Mouse (Mus musculus): ENCODE data around the gene E2f7.

Gene E2f7

GRCm38 (mm10) chr10:110744686-110745639, at the start of gene E2f7:
TSS of gene E2f7 (plus strand) at chr10:110745439.
- peak; percentile 96 to 98 for DNase-seq

GRCm38 (mm10) chr10:110701276-110701675, 44.0 kb upstream of the E2f7 start:
- DNase-seq = no peak

- DNase-seq = peak in 1 of 2 experiments; percentile 19
Observed at GRCm38 (mm10) chr10:110705672-110706071, 39.6 kb upstream of the E2f7 start.

GRCm38 (mm10) chr10:110707390-110708113, 37.7 kb upstream of the E2f7 start:
- DNase-seq = peak in 1 of 2 experiments; percentile 21

GRCm38 (mm10) chr10:110716887-110717286, 28.4 kb upstream of the E2f7 start:
- no peak for DNase-seq

GRCm38 (mm10) chr10:110726431-110726830, 18.8 kb upstream of the E2f7 start:
- DNase-seq = no peak

GRCm38 (mm10) chr10:110727816-110728215, 17.4 kb upstream of the E2f7 start:
- DNase-seq = peak; percentile 32 to 60

GRCm38 (mm10) chr10:110733343-110733742, 11.9 kb upstream of the E2f7 start:
- DNase-seq = peak; percentile 74 to 90

GRCm38 (mm10) chr10:110743701-110744100, 1.5 kb upstream of the E2f7 start:
- no peak for DNase-seq

- DNase-seq = no peak
Observed at GRCm38 (mm10) chr10:110744120-110744519, 1.1 kb upstream of the E2f7 start.

GRCm38 (mm10) chr10:110745640-110746032, 397 bp downstream of the E2f7 start:
- DNase-seq = no peak

GRCm38 (mm10) chr10:110749081-110749480, 3.8 kb downstream of the E2f7 start:
- no peak for DNase-seq

- DNase-seq = no peak
Observed at GRCm38 (mm10) chr10:110749510-110750305, 4.5 kb downstream of the E2f7 start.

- no peak for DNase-seq
Observed at GRCm38 (mm10) chr10:110752849-110753248, 7.6 kb downstream of the E2f7 start.

- no peak for DNase-seq
Observed at GRCm38 (mm10) chr10:110755556-110755955, 10.3 kb downstream of the E2f7 start.

GRCm38 (mm10) chr10:110756271-110756793, 11.1 kb downstream of the E2f7 start:
- no peak for DNase-seq

- DNase-seq = peak in 1 of 2 experiments; percentile 21
Observed at GRCm38 (mm10) chr10:110760552-110760951, 15.3 kb downstream of the E2f7 start.

GRCm38 (mm10) chr10:110762134-110762884, 17.1 kb downstream of the E2f7 start:
- peak; percentile 88 to 90 for DNase-seq

GRCm38 (mm10) chr10:110763416-110763815, 18.2 kb downstream of the E2f7 start:
- DNase-seq = no peak

- DNase-seq = no peak
Observed at GRCm38 (mm10) chr10:110769538-110769937, 24.3 kb downstream of the E2f7 start.

GRCm38 (mm10) chr10:110773201-110773600, 28.0 kb downstream of the E2f7 start:
- DNase-seq = no peak

GRCm38 (mm10) chr10:110773878-110774277, 28.6 kb downstream of the E2f7 start:
- no peak for DNase-seq

Data from cerebellum, postnatal 25 days (tissue).